Mouse (Mus musculus) neural tube, embryonic 14.5 days (tissue): ENCODE measurements around the gene Kcnh6. TPM values are rescaled to one million over a fixed set of nuclear protein-coding genes. Genes with fewer than 3 reads are reported as not detected.

Experiments
- ATAC-seq: fragments of 200-750 bp; cut with Nextera tagmentation; 2 replicates; pipeline ENCODE4 v1.8.0; 2017; ENCODE audit warnings: low read depth, mild to moderate bottlenecking, moderate TSS enrichment, moderate library complexity
- H3K27ac ChIP-seq: fragments of 300-500 bp; sonication (generic); 2 replicates; pipeline ENCODE4 v1.5.1; 2014; ENCODE audit warnings: low read depth, mild to moderate bottlenecking, control low read depth, low read length, moderate library complexity, mixed read lengths
- H3K27me3 ChIP-seq: fragments of 300-500 bp; sonication (generic); 2 replicates; pipeline ENCODE4 v1.6.1; 2014; ENCODE audit warnings: low read length; ENCODE audit not compliant: control insufficient read depth, insufficient read depth
- H3K36me3 ChIP-seq: fragments of 300-500 bp; sonication (generic); 2 replicates; pipeline ENCODE4 v1.6.1; 2014; ENCODE audit warnings: low read length, mixed read lengths; ENCODE audit not compliant: control insufficient read depth, insufficient read depth
- H3K4me1 ChIP-seq: fragments of 300-500 bp; sonication (generic); 2 replicates; pipeline ENCODE4 v1.6.1; 2014; ENCODE audit warnings: low read length; ENCODE audit not compliant: control insufficient read depth, insufficient read depth
- H3K4me2 ChIP-seq: fragments of 300-500 bp; sonication (generic); 2 replicates; pipeline ENCODE4 v1.6.1; 2014; ENCODE audit warnings: mild to moderate bottlenecking, low read depth, low read length, control low read depth
- H3K4me3 ChIP-seq: fragments of 300-500 bp; sonication (generic); 2 replicates; pipeline ENCODE4 v1.5.1; 2014; ENCODE audit warnings: low read depth, low read length, control low read depth, mixed read lengths
- H3K9ac ChIP-seq: fragments of 300-500 bp; sonication (generic); replicated peaks from 2 replicates; pipeline ENCODE4 v1.6.1; 2014; ENCODE audit warnings: low read depth, mild to moderate bottlenecking, control low read depth, low read length, mixed read lengths
- H3K9me3 ChIP-seq: fragments of 300-500 bp; sonication (generic); 2 replicates; pipeline ENCODE4 v1.6.1; 2016; ENCODE audit warnings: low read length; ENCODE audit not compliant: control insufficient read depth
- WGBS: fragments of 180-500 bp; shearing (Covaris S2); extraction: QIAGEN DNeasy Blood & Tissue Kit; methylation state at CpG from one replicate; pipeline ENCODE4 v1.1.7; 2014; 5-methylcytosine and 5-hydroxymethylcytosine counted together
- polyA plus RNA-seq: library from polyadenylated mRNA; unstranded; fragments of >200 nt; fragmentation: Nextera tagmentation; extraction: Ambion mirVana; gene quantifications from 2 replicates; pipeline ENCODE4 v1.2.1, GENCODE M21; 2014

Gene Kcnh6
- polyA plus RNA-seq: 3.3 and 9.8 TPM in 2 replicates

- WGBS: under 1% methylated on average over 23 of the region's 25 CpGs
- Histone ChIP-seq H3K4me2 (peak within 1 kb of the TSS; percentile 40), H3K9me3 (no peaks in the 10 kb centered on the region), H3K27ac (no peak within 1 kb of the TSS), H3K4me1 (peaks cover 6% of the 10 kb centered on the region; the same call in 1 of the 2 replicates), H3K27me3 (no peaks in the 10 kb centered on the region), H3K9ac (0 out of 2 replicates have a peak within 1 kb of the TSS, but pooled peaks have one; percentile 7), H3K4me3 (peak within 1 kb of the TSS; percentile 21; the same call in 1 of the 2 replicates), H3K36me3 (no peaks in the 10 kb centered on the region)
- ATAC-seq: no peak
Observed at GRCm38 (mm10) chr11:106007821-106008220, at the start of gene Kcnh6. Gene Kcnh6 (plus strand): TSS chr11:106008124.

GRCm38 (mm10) chr11:105958566-105958965, 49.4 kb upstream of the Kcnh6 start:
- Histone ChIP-seq H3K27ac (no peak overlapping the region), H3K4me2 (no peak overlapping the region), H3K4me1 (no peaks in the 10 kb centered on the region), H3K27me3 (no peaks in the 10 kb centered on the region), H3K9ac (no peak overlapping the region), H3K4me3 (no peak overlapping the region), H3K36me3 (no peaks in the 10 kb centered on the region), H3K9me3 (no peaks in the 10 kb centered on the region)
- ATAC-seq: no peak
- WGBS: 61% methylated on average over 1 of the region's 1 CpGs

- no peak for ATAC-seq
- H3K4me3 ChIP-seq: no peak overlapping the region
- no peaks in the 10 kb centered on the region for H3K4me1 ChIP-seq
- no peaks in the 10 kb centered on the region for H3K27me3 ChIP-seq
- H3K36me3 ChIP-seq: no peaks in the 10 kb centered on the region
- no peak overlapping the region for H3K27ac ChIP-seq
- no peak overlapping the region for H3K9ac ChIP-seq
- no peak overlapping the region for H3K4me2 ChIP-seq
- WGBS: 54% methylated on average over 17 of the region's 17 CpGs
- no peaks in the 10 kb centered on the region for H3K9me3 ChIP-seq
Observed at GRCm38 (mm10) chr11:105959355-105959754, 48.6 kb upstream of the Kcnh6 start.

- H3K4me3 ChIP-seq: no peak overlapping the region
- no peak overlapping the region for H3K9ac ChIP-seq
- H3K36me3 ChIP-seq: no peaks in the 10 kb centered on the region
- no peaks in the 10 kb centered on the region for H3K9me3 ChIP-seq
- H3K27ac ChIP-seq: no peak overlapping the region
- 69% methylated on average over 5 of the region's 5 CpGs for WGBS
- peaks cover 16% of the 10 kb centered on the region for H3K27me3 ChIP-seq
- no peak for ATAC-seq
- peaks cover 7% of the 10 kb centered on the region; the same call in 1 of the 2 replicates for H3K4me1 ChIP-seq
- no peak overlapping the region for H3K4me2 ChIP-seq
Observed at GRCm38 (mm10) chr11:105964691-105965090, 43.2 kb upstream of the Kcnh6 start.

GRCm38 (mm10) chr11:105966288-105966687, 41.6 kb upstream of the Kcnh6 start:
- H3K27ac ChIP-seq: no peak overlapping the region
- no peaks in the 10 kb centered on the region for H3K36me3 ChIP-seq
- no peak overlapping the region for H3K4me2 ChIP-seq
- ATAC-seq: no peak
- H3K27me3 ChIP-seq: peaks cover 16% of the 10 kb centered on the region
- H3K9me3 ChIP-seq: no peaks in the 10 kb centered on the region
- H3K4me1 ChIP-seq: peaks cover 7% of the 10 kb centered on the region; the same call in 1 of the 2 replicates
- no peak overlapping the region for H3K9ac ChIP-seq
- WGBS: 78% methylated on average over 4 of the region's 4 CpGs
- H3K4me3 ChIP-seq: no peak overlapping the region

GRCm38 (mm10) chr11:105967741-105968574, 40.0 kb upstream of the Kcnh6 start, which contains the start of gene Ace:
Gene Ace (plus strand): TSS chr11:105967945.
- peaks cover 7% of the 10 kb centered on the region; the same call in 1 of the 2 replicates for H3K4me1 ChIP-seq
- WGBS: under 1% methylated on average over 67 of the region's 76 CpGs
- H3K27ac ChIP-seq: no peak within 1 kb of the TSS
- H3K9ac ChIP-seq: peak within 1 kb of the TSS; percentile 60
- peak within 1 kb of the TSS; percentile 96 for H3K4me2 ChIP-seq
- peaks cover 16% of the 10 kb centered on the region for H3K27me3 ChIP-seq
- no peaks in the 10 kb centered on the region for H3K36me3 ChIP-seq
- ATAC-seq: peak; percentile 86
- no peaks in the 10 kb centered on the region for H3K9me3 ChIP-seq
- peak within 1 kb of the TSS; percentile 52 for H3K4me3 ChIP-seq

GRCm38 (mm10) chr11:105968948-105969347, 39.0 kb upstream of the Kcnh6 start:
- H3K4me3 ChIP-seq: no peak overlapping the region
- peaks cover 16% of the 10 kb centered on the region for H3K27me3 ChIP-seq
- H3K9me3 ChIP-seq: no peaks in the 10 kb centered on the region
- H3K4me2 ChIP-seq: peak overlapping the region; percentile 96; the same call in 1 of the 2 replicates
- no peaks in the 10 kb centered on the region for H3K36me3 ChIP-seq
- no peak overlapping the region for H3K27ac ChIP-seq
- H3K9ac ChIP-seq: no peak overlapping the region
- H3K4me1 ChIP-seq: peaks cover 7% of the 10 kb centered on the region; the same call in 1 of the 2 replicates
- no peak for ATAC-seq
- 52% methylated on average over 10 of the region's 10 CpGs for WGBS

- H3K27ac ChIP-seq: no peak overlapping the region
- 54% methylated on average over 1 of the region's 1 CpGs for WGBS
- H3K4me3 ChIP-seq: no peak overlapping the region
- H3K4me2 ChIP-seq: no peak overlapping the region
- ATAC-seq: no peak
- H3K27me3 ChIP-seq: peaks cover 16% of the 10 kb centered on the region
- no peak overlapping the region for H3K9ac ChIP-seq
- peaks cover 7% of the 10 kb centered on the region; the same call in 1 of the 2 replicates for H3K4me1 ChIP-seq
- no peaks in the 10 kb centered on the region for H3K9me3 ChIP-seq
- H3K36me3 ChIP-seq: no peaks in the 10 kb centered on the region
Observed at GRCm38 (mm10) chr11:105969516-105969915, 38.4 kb upstream of the Kcnh6 start.

- Histone ChIP-seq H3K4me1 (no peaks in the 10 kb centered on the region), H3K36me3 (no peaks in the 10 kb centered on the region), H3K27ac (no peak overlapping the region), H3K27me3 (no peaks in the 10 kb centered on the region), H3K9me3 (no peaks in the 10 kb centered on the region), H3K9ac (no peak overlapping the region), H3K4me3 (no peak overlapping the region), H3K4me2 (no peak overlapping the region)
- no peak for ATAC-seq
- WGBS: 93% methylated on average over 6 of the region's 6 CpGs
Observed at GRCm38 (mm10) chr11:105974593-105974992, 33.3 kb upstream of the Kcnh6 start.
